Mouse (Mus musculus) kidney, embryonic 14.5 days (tissue): Measurements from ENCODE around the gene Ankrd39. TPM values are rescaled to one million over a fixed set of nuclear protein-coding genes. Genes with fewer than 3 reads are reported as not detected.

Source experiments
- ATAC-seq: fragments of 200-750 bp; cut with Nextera tagmentation; 2 replicates; pipeline ENCODE4 v1.8.0; 2017; ENCODE audit warnings: moderate number of reproducible peaks, mild to moderate bottlenecking, moderate TSS enrichment, moderate library complexity; ENCODE audit not compliant: low FRiP score, low TSS enrichment
- H3K27ac ChIP-seq: fragments of 300-500 bp; sonication (generic); 2 replicates; pipeline ENCODE4 v1.5.1; 2014; ENCODE audit warnings: low read depth, mild to moderate bottlenecking, low read length, moderate library complexity, mixed read lengths
- H3K27me3 ChIP-seq: fragments of 300-500 bp; sonication (generic); 2 replicates; pipeline ENCODE4 v1.6.1; 2014; ENCODE audit warnings: mild to moderate bottlenecking, low read length; ENCODE audit not compliant: control insufficient read depth, insufficient read depth
- H3K36me3 ChIP-seq: fragments of 300-500 bp; sonication (generic); 2 replicates; pipeline ENCODE4 v1.6.1; 2014; ENCODE audit warnings: low read length, mixed read lengths; ENCODE audit not compliant: control insufficient read depth, insufficient read depth
- H3K4me1 ChIP-seq: fragments of 300-500 bp; sonication (generic); 2 replicates; pipeline ENCODE4 v1.6.1; 2014; ENCODE audit warnings: low read length, mixed read lengths; ENCODE audit not compliant: control insufficient read depth, insufficient read depth
- H3K4me2 ChIP-seq: fragments of 300-500 bp; sonication (generic); replicated peaks from 2 replicates; pipeline ENCODE4 v1.6.1; 2014; ENCODE audit warnings: low read depth, mild to moderate bottlenecking, low read length
- H3K4me3 ChIP-seq: fragments of 300-500 bp; sonication (generic); 2 replicates; pipeline ENCODE4 v1.5.1; 2014; ENCODE audit warnings: mild to moderate bottlenecking, low read length
- H3K9ac ChIP-seq: fragments of 300-500 bp; sonication (generic); 2 replicates; pipeline ENCODE4 v1.6.1; 2014; ENCODE audit warnings: low read depth, mild to moderate bottlenecking, low read length, moderate library complexity
- H3K9me3 ChIP-seq: fragments of 300-500 bp; sonication (generic); 2 replicates; pipeline ENCODE4 v1.6.1; 2016; ENCODE audit warnings: low read length; ENCODE audit not compliant: control insufficient read depth
- WGBS: fragments of 180-500 bp; shearing (Covaris S2); extraction: QIAGEN DNeasy Blood & Tissue Kit; methylation state at CpG from one replicate; pipeline ENCODE4 v1.1.7; 2014; 5-methylcytosine and 5-hydroxymethylcytosine counted together
- polyA plus RNA-seq: library from polyadenylated mRNA; unstranded; fragments of >200 nt; fragmentation: Nextera tagmentation; extraction: Ambion mirVana; gene quantifications from 2 replicates; pipeline ENCODE4 v1.2.1, GENCODE M21; 2014

The Ankrd39 gene
- polyA plus RNA-seq, 1 experiment from 2014 or later = 22.7 TPM

- 77% methylated on average over 20 of the region's 20 CpGs for WGBS
- Histone ChIP-seq H3K27ac (no peak overlapping the region), H3K9me3 (no peaks in the 10 kb centered on the region), H3K36me3 (peaks cover 67% of the 10 kb centered on the region), H3K4me3 (no peak overlapping the region), H3K4me2 (no peak overlapping the region), H3K4me1 (peaks cover 40% of the 10 kb centered on the region), H3K27me3 (no peaks in the 10 kb centered on the region), H3K9ac (no peak overlapping the region)
- no peak for ATAC-seq
Measured at GRCm38 (mm10) chr1:36550075-36550863, 3.0 kb upstream of the Ankrd39 start.

GRCm38 (mm10) chr1:36549491-36549890, 2.2 kb upstream of the Ankrd39 start:
- WGBS = 70% methylated on average over 18 of the region's 18 CpGs
- peaks cover 32% of the 10 kb centered on the region for H3K4me1 ChIP-seq
- H3K4me2 ChIP-seq = no peak overlapping the region; the same call in 1 of the 2 replicates
- H3K27me3 ChIP-seq = no peaks in the 10 kb centered on the region
- no peak overlapping the region for H3K27ac ChIP-seq
- no peaks in the 10 kb centered on the region for H3K9me3 ChIP-seq
- peak overlapping the region; percentile 18; the same call in 1 of the 2 replicates for H3K9ac ChIP-seq
- ATAC-seq = no peak
- H3K4me3 ChIP-seq = no peak overlapping the region
- H3K36me3 ChIP-seq = peaks cover 61% of the 10 kb centered on the region

- H3K4me1 ChIP-seq = peaks cover 29% of the 10 kb centered on the region
- WGBS = 32% methylated on average over 8 of the region's 8 CpGs
Measured at GRCm38 (mm10) chr1:36548771-36549170, 1.5 kb upstream of the Ankrd39 start.

GRCm38 (mm10) chr1:36547981-36548598, 845 bp upstream of the Ankrd39 start:
- WGBS = 36% methylated on average over 9 of the region's 9 CpGs
- peaks cover 47% of the 10 kb centered on the region for H3K36me3 ChIP-seq
- H3K9ac ChIP-seq = no peak overlapping the region
- H3K27ac ChIP-seq = peak overlapping the region; percentile 69; the same call in 1 of the 2 replicates
- no peak overlapping the region for H3K4me3 ChIP-seq
- H3K4me2 ChIP-seq = no peak overlapping the region
- no peak for ATAC-seq
- no peaks in the 10 kb centered on the region for H3K9me3 ChIP-seq
- no peaks in the 10 kb centered on the region for H3K27me3 ChIP-seq
- peaks cover 29% of the 10 kb centered on the region for H3K4me1 ChIP-seq

More at GRCm38 (mm10) chr1:36548771-36549170, 1.5 kb upstream of the Ankrd39 start:
- Histone ChIP-seq H3K9me3 (no peaks in the 10 kb centered on the region), H3K27ac (no peak overlapping the region), H3K9ac (no peak overlapping the region; the same call in 1 of the 2 replicates), H3K4me3 (no peak overlapping the region), H3K27me3 (no peaks in the 10 kb centered on the region), H3K4me2 (no peak overlapping the region), H3K36me3 (peaks cover 54% of the 10 kb centered on the region)
- no peak for ATAC-seq

- Histone ChIP-seq H3K4me2 (peak overlapping the region; percentile 80), H3K9me3 (no peaks in the 10 kb centered on the region), H3K36me3 (peaks cover 35% of the 10 kb centered on the region), H3K9ac (no peak overlapping the region; the same call in 1 of the 2 replicates), H3K27me3 (no peaks in the 10 kb centered on the region), H3K4me3 (peak overlapping the region; percentile 73), H3K4me1 (peaks cover 25% of the 10 kb centered on the region), H3K27ac (no peak overlapping the region)
- 75% methylated on average over 18 of the region's 19 CpGs for WGBS
- ATAC-seq = no peak
Measured at GRCm38 (mm10) chr1:36545845-36546600, 1.2 kb downstream of the Ankrd39 start.

- Histone ChIP-seq H3K27ac (no peak overlapping the region), H3K4me2 (no peak overlapping the region), H3K36me3 (peaks cover 34% of the 10 kb centered on the region), H3K27me3 (no peaks in the 10 kb centered on the region), H3K4me1 (peaks cover 25% of the 10 kb centered on the region), H3K4me3 (no peak overlapping the region), H3K9me3 (no peaks in the 10 kb centered on the region), H3K9ac (no peak overlapping the region)
- 75% methylated on average over 2 of the region's 2 CpGs for WGBS
- no peak for ATAC-seq
Measured at GRCm38 (mm10) chr1:36545382-36545781, 1.9 kb downstream of the Ankrd39 start.

GRCm38 (mm10) chr1:36542925-36543324, 4.3 kb downstream of the Ankrd39 start:
- 91% methylated on average over 9 of the region's 9 CpGs for WGBS
- H3K4me1 ChIP-seq = peaks cover 9% of the 10 kb centered on the region
- no peaks in the 10 kb centered on the region for H3K9me3 ChIP-seq
- no peak overlapping the region for H3K4me2 ChIP-seq
- H3K4me3 ChIP-seq = no peak overlapping the region
- no peak overlapping the region for H3K27ac ChIP-seq
- peaks cover 34% of the 10 kb centered on the region for H3K36me3 ChIP-seq
- no peak for ATAC-seq
- no peak overlapping the region for H3K9ac ChIP-seq
- no peaks in the 10 kb centered on the region for H3K27me3 ChIP-seq

- Histone ChIP-seq H3K27me3 (no peaks in the 10 kb centered on the region), H3K4me2 (no peak overlapping the region), H3K4me1 (0 out of 2 replicates have a peak, but pooled peaks cover 3% of the 10 kb centered on the region), H3K36me3 (peaks cover 38% of the 10 kb centered on the region), H3K9ac (no peak overlapping the region), H3K27ac (no peak overlapping the region), H3K9me3 (no peaks in the 10 kb centered on the region), H3K4me3 (no peak overlapping the region)
- ATAC-seq = no peak
- 97% methylated on average over 16 of the region's 16 CpGs for WGBS
Measured at GRCm38 (mm10) chr1:36541844-36542243, 5.4 kb downstream of the Ankrd39 start.
